Mouse (Mus musculus): ENCODE data around the gene Tshb.

Tshb gene

GRCm38 (mm10) chr3:102737106-102737505, 45.4 kb downstream of the Tshb start:
- DNase-seq (ENCODE audit: low spot score): no peak

- DNase-seq (ENCODE audit: low spot score): no peak
These were observed 46.1 kb downstream of the Tshb start for GRCm38 (mm10) chr3:102736436-102736835.

GRCm38 (mm10) chr3:102735638-102736037, 46.9 kb downstream of the Tshb start:
- DNase-seq (ENCODE audit: low spot score): no peak

- DNase-seq (ENCODE audit: low spot score): peak; percentile 20
These were observed 47.4 kb downstream of the Tshb start for GRCm38 (mm10) chr3:102735031-102735558.

- peak; percentile 64 for DNase-seq (ENCODE audit: low spot score)
These were observed 48.0 kb downstream of the Tshb start, which contains the start of gene Tspan2 for GRCm38 (mm10) chr3:102734313-102735030. Gene Tspan2, plus strand, starts transcription at chr3:102734529.

- no peak for DNase-seq (ENCODE audit: low spot score)
These were observed 48.6 kb downstream of the Tshb start for GRCm38 (mm10) chr3:102733936-102734312.

GRCm38 (mm10) chr3:102733050-102733449, 49.5 kb downstream of the Tshb start:
- no peak for DNase-seq (ENCODE audit: low spot score)

- no peak for DNase-seq (ENCODE audit: low spot score)
These were observed 49.9 kb downstream of the Tshb start for GRCm38 (mm10) chr3:102732619-102733018.

GRCm38 (mm10) chr3:102731112-102731511, 51.4 kb downstream of the Tshb start:
- no peak for DNase-seq (ENCODE audit: low spot score)

GRCm38 (mm10) chr3:102729416-102729815, 53.1 kb downstream of the Tshb start:
- DNase-seq (ENCODE audit: low spot score): no peak

Measured in urinary bladder, postnatal 25 days (tissue).